Mouse (Mus musculus): ENCODE measurements at regions not wholly inside any gene's neighbourhood (a gene's known extent, or its start where the extent isn't known, plus 50 kb on each side); places are given as distances from the start of the nearest gene placed in this dataset.

GRCm38 (mm10) chr10:124318761-124319160 lies 1055.0 kb downstream of the Fam19a2 start:
- no peak for DNase-seq (ENCODE audit: inconsistent ontology term)

GRCm38 (mm10) chr10:124320191-124321110 lies 1056.7 kb downstream of the Fam19a2 start:
- no peak for DNase-seq (ENCODE audit: inconsistent ontology term)

GRCm38 (mm10) chr10:124332491-124332890 lies 1056.8 kb downstream of the Slc16a7 start:
- DNase-seq (ENCODE audit: inconsistent ontology term), result no peak

- no peak for DNase-seq (ENCODE audit: inconsistent ontology term)
These were observed 1050.3 kb downstream of the Slc16a7 start for GRCm38 (mm10) chr10:124338923-124339322.

- DNase-seq (ENCODE audit: inconsistent ontology term), result peak; percentile 94
These were observed 1040.0 kb downstream of the Slc16a7 start for GRCm38 (mm10) chr10:124349300-124349699.

DNA sequence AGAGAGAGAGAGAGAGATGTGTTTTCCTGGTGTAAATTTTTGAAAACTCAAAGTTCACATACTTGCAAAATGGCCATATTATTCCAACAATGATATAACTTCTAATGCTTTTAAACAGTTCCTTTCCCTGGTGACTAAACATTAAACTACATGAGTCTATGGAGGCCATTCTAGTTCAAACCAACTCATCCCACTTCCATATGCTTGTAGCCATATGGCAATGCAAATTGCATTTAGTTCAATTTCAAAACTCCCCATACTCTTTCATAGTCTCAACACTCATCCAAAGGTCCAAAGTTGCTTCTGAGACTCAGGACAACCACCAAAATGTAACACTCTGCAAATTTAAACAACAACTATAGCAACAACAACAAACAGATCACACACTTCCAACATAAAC lies 1026.5 kb downstream of the Slc16a7 start:
- DNase-seq (ENCODE audit: inconsistent ontology term), result no peak

DNA sequence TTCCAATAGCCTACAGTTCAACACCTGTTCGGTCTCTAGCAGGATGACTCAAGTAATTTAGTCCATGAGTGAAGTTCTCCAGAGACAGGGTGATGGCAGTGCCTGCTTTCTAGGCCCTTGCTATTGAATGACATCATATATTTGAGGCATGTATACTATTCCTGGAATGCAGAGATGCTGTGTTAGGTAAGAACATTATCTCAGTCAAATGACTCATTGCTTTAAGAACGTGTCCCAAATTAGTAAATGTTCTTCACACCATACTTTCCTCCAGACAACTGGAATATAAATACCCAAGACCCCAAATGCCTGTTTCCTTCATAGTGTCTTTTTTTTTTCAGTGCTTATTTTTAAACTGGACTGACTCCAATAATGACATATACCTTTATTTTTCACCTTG lies 1018.3 kb downstream of the Slc16a7 start:
- peak; percentile 41 for DNase-seq (ENCODE audit: inconsistent ontology term)

DNA sequence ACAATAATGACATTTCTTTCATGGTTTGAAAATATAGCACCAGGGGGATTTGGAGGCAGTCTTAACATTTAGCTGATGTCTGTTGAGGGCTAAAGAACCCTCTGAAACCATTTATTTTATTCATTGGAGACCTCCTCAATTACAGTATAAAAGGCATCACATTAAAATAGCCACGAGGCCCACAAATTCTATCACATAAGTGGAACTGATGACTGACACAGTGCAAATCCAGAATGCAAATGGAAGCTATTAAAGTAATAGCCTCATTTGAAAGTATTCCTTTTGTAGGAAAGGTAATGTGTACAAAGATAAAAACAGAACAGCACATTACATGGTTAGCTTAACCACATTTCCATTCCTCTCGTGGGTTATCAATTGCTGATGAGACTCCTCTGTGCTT lies 986.6 kb downstream of the Slc16a7 start:
- no peak for DNase-seq (ENCODE audit: inconsistent ontology term)

GRCm38 (mm10) chr10:124409633-124410032 lies 979.6 kb downstream of the Slc16a7 start:
- DNase-seq (ENCODE audit: inconsistent ontology term), result peak; percentile 92

DNA sequence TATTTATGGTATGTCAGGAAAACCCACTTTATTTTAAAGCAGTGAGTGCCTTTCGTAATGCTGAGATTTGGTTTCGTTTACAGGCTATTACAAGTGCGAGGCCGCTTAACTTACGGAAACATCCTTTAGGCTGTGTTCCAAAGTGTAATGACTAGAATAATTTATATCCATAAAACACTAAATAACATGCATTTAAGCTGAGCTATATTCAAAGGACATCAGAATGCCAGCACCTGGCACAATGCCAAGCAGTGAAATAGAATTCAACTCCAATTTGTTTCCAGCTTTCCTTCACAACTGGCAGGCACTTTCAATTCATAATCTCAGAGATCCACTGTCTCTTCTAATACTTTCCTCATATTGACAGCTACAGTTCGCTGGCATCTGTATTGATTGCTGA lies 972.7 kb downstream of the Slc16a7 start:
- DNase-seq (ENCODE audit: inconsistent ontology term), result no peak

- peak; percentile 37 for DNase-seq (ENCODE audit: inconsistent ontology term)
These were observed 965.8 kb downstream of the Slc16a7 start for GRCm38 (mm10) chr10:124423418-124423817.

Data from Muller cell, postnatal 12 days (primary cell).